Mouse (Mus musculus) left cerebral cortex, adult 2 months (tissue): ENCODE results near the gene Anxa7. TPM values are rescaled to one million over a fixed set of nuclear protein-coding genes. Genes with fewer than 3 reads are reported as not detected.
A peak's percentile ranks its signal among the peaks of the same experiment; 100 is the strongest.

ENCODE experiments used
- DNase-seq, 2 experiments: peaks; one replicate each; pipeline ENCODE4 v3.0.0; 2021 to 2022; ENCODE audit warnings: low spot score in 2 of 2, mixed read lengths in 1 of 2; ENCODE audit errors: extremely low spot score in 1 of 2
- H3K27ac ChIP-seq: fragments of 200-600 bp; 2 replicates; pipeline ENCODE4 v1.8.1; 2022
- H3K4me3 ChIP-seq: fragments of 200-600 bp; 2 replicates; pipeline ENCODE4 v1.8.1; 2022
- CTCF ChIP-seq: fragments of 200-600 bp; IDR thresholded peaks from 2 replicates; pipeline ENCODE4 v1.8.1; 2022; ENCODE audit warnings: antibody characterized with exemption, mild to moderate bottlenecking, moderate library complexity
- intact Hi-C: fragments of 180-260 bp; cut with DNase I; formaldehyde crosslinking; loops from one replicate; pipeline ENCODE4 v1.15.1; 2025
- long read RNA-seq, 2 experiments: library from polyadenylated mRNA; stranded (forward); transcript quantifications; one replicate each; pipeline ENCODE4 v2.0.0; 2021; ENCODE audit warnings: borderline mapping rate in 2 of 2
- total RNA-seq, 2 experiments: library from RNA; stranded (reverse); gene quantifications; 2 replicates each; pipeline ENCODE4 v1.2.3; 2021

The Anxa7 gene
- 10 to 100 TPM; 64.9 to 66.2 TPM for total RNA-seq
- long read RNA-seq, experiment 1, transcript Anxa7-202 (14 exons, 2,904 nt): major isoform, 36 of 64 reads
- long read RNA-seq, experiment 1, transcript Anxa7-201 (13 exons, 2,851 nt): minor isoform, 6 of 64 reads
- long read RNA-seq, experiment 1, partial matches to known transcripts: 11 of 64 reads
- long read RNA-seq, experiment 1, other reads (novel, unspliced or antisense): 9 of 64 reads
- long read RNA-seq, experiment 2, transcript Anxa7-202 (14 exons, 2,904 nt): major isoform, 30 of 49 reads
- long read RNA-seq, experiment 2, partial matches to known transcripts: 5 of 49 reads
- long read RNA-seq, experiment 2, other reads (novel, unspliced or antisense): 11 of 49 reads

- Histone ChIP-seq H3K27ac (peak within 1 kb of the TSS; percentile 79), H3K4me3 (peak within 1 kb of the TSS; percentile 61)
- DNase-seq: peak; percentile 71 to 73
- intact Hi-C loops: no loop called here
- no peak; the same call in 1 of the 2 replicates for TF ChIP-seq CTCF
Measured at GRCm38 (mm10) chr14:20479291-20480194, at the start of gene Anxa7. Anxa7 (minus strand) TSS chr14:20480133.

GRCm38 (mm10) chr14:20529643-20530042 lies 49.7 kb upstream of the Anxa7 start:
- intact Hi-C loops: no loop called here

GRCm38 (mm10) chr14:20520179-20520578 lies 40.2 kb upstream of the Anxa7 start:
- no peak for DNase-seq
- no peak for TF ChIP-seq CTCF
- H3K4me3 ChIP-seq: no peak overlapping the region
- no peak overlapping the region for H3K27ac ChIP-seq
- intact Hi-C loops: no loop called here

More at GRCm38 (mm10) chr14:20529643-20530042, 49.7 kb upstream of the Anxa7 start:
- Histone ChIP-seq H3K4me3 (no peak overlapping the region), H3K27ac (no peak overlapping the region)
- no peak for DNase-seq
- no peak for TF ChIP-seq CTCF

- intact Hi-C loops: no loop called here
- no peak for TF ChIP-seq CTCF
Measured at GRCm38 (mm10) chr14:20508424-20508823, 28.5 kb upstream of the Anxa7 start.

GRCm38 (mm10) chr14:20502966-20503365 lies 23.0 kb upstream of the Anxa7 start:
- no peak for DNase-seq
- no peak for TF ChIP-seq CTCF
- intact Hi-C loops: no loop called here
- Histone ChIP-seq H3K4me3 (no peak overlapping the region), H3K27ac (no peak overlapping the region)

More at GRCm38 (mm10) chr14:20508424-20508823, 28.5 kb upstream of the Anxa7 start:
- DNase-seq: no peak
- Histone ChIP-seq H3K4me3 (no peak overlapping the region), H3K27ac (no peak overlapping the region)

- no peak for TF ChIP-seq CTCF
- H3K27ac ChIP-seq: no peak overlapping the region
- no peak for DNase-seq
- intact Hi-C loops: no loop called here
- H3K4me3 ChIP-seq: no peak overlapping the region
Measured at GRCm38 (mm10) chr14:20499982-20500381, 20.0 kb upstream of the Anxa7 start.

GRCm38 (mm10) chr14:20496603-20497002 lies 16.7 kb upstream of the Anxa7 start, which contains the start of gene Mss51:
Mss51 (minus strand) TSS chr14:20496901.
- no peak for TF ChIP-seq CTCF
- intact Hi-C loops: no loop called here
- Histone ChIP-seq H3K4me3 (no peak within 1 kb of the TSS), H3K27ac (no peak within 1 kb of the TSS)
- DNase-seq: no peak

DNA sequence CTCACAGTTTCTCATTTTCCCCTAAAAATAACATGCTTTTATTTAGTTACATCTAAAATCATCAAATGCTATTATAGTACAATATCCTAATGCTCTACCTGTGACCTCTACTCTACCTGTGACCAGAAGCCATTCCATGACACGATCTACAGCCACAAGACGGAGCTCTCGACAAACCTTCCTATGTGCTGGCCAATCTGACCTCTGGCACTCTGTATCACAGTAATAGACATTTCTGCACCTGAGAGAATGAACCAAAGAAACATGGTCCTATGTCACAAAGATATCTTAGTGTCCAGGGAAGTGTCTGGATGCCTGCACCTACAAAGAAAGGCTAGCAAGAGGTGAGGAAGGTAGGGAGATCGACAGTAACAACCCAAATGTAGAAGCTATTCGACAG lies 6.1 kb upstream of the Anxa7 start:
- H3K27ac ChIP-seq: no peak overlapping the region
- intact Hi-C loops: no loop called here
- no peak overlapping the region for H3K4me3 ChIP-seq
- DNase-seq: no peak
- no peak for TF ChIP-seq CTCF

DNA sequence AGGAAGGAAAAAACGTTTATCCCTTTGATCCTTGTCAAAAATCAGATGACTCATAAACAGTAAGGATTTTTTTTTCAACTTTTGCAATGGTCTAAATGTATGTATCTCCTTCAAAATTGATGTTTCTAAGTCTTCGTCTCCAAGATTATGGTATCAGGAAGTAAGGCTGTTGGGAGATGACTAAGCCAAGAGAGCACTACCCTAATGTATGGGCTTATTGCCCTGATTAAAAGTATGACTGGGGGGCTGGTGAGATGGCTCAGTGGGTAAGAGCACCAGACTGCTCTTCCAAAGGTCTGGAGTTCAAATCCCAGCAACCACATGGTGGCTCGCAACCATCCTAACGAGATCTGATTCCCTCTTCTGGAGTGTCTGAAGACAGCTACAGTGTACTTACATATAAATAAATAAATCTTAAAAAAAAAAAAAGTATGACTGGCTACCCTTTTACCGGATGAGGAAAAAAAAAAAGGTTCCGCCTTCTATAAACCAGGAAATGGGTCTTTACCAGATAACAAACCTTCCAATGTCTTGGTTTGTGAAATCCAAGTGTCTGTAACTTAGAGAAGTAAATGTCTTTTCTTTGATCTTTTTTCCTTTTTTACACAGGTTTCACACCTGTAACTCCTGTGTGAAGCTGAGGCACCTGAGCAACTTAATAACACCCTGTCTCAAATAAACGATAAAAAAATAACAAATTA lies 2.3 kb upstream of the Anxa7 start:
- no peak for TF ChIP-seq CTCF
- DNase-seq: no peak
- H3K4me3 ChIP-seq: no peak overlapping the region
- intact Hi-C loops: no loop called here
- H3K27ac ChIP-seq: no peak overlapping the region

GRCm38 (mm10) chr14:20481211-20481610 lies 1.3 kb upstream of the Anxa7 start:
- intact Hi-C loops: no loop called here
- no peak for DNase-seq
- H3K27ac ChIP-seq: no peak overlapping the region
- no peak for TF ChIP-seq CTCF
- no peak overlapping the region for H3K4me3 ChIP-seq

- H3K27ac ChIP-seq: peak overlapping the region; percentile 79; the same call in 1 of the 2 replicates
- no peak for DNase-seq
- peak overlapping the region; percentile 61 for H3K4me3 ChIP-seq
- no peak for TF ChIP-seq CTCF
- intact Hi-C loops: no loop called here
Measured at GRCm38 (mm10) chr14:20480195-20480579, 254 bp upstream of the Anxa7 start.

GRCm38 (mm10) chr14:20478801-20479200 lies 1.1 kb downstream of the Anxa7 start:
- TF ChIP-seq CTCF: no peak; the same call in 1 of the 2 replicates
- intact Hi-C loops: no loop called here
- H3K4me3 ChIP-seq: peak overlapping the region; percentile 61
- peak overlapping the region; percentile 79 for H3K27ac ChIP-seq
- DNase-seq: no peak
